Mouse (Mus musculus) ES-E14 (cell line): ENCODE results near the gene Ddr1. TPM values are rescaled to one million over a fixed set of nuclear protein-coding genes. Genes with fewer than 3 reads are reported as not detected.

ENCODE experiments used
- DNase-seq: peaks from one replicate; pipeline ENCODE4 v3.0.0-alpha.2; 2013; ENCODE audit warnings: low read depth, low spot score
- H3K27ac ChIP-seq: 2 replicates; pipeline ENCODE4 v1.5.1; 2012; ENCODE audit warnings: low read depth, mild to moderate bottlenecking, low read length, moderate library complexity, mixed read lengths; ENCODE audit not compliant: poor library complexity, insufficient read depth, severe bottlenecking
- H3K36me3 ChIP-seq: 2 replicates; pipeline ENCODE4 v1.6.1; 2012; ENCODE audit warnings: mild to moderate bottlenecking, low read length, moderate library complexity, mixed read lengths; ENCODE audit not compliant: control insufficient read depth, poor library complexity, insufficient read depth, severe bottlenecking
- H3K4me1 ChIP-seq, 2 experiments: fragments of 150-350 bp in 1 of 2; sonication (generic) in 1 of 2; 2 replicates each; pipeline ENCODE4 v1.6.1; 2012; ENCODE audit warnings: low read length in 2 of 2, mild to moderate bottlenecking in 1 of 2, mixed read lengths in 1 of 2; ENCODE audit not compliant: control insufficient read depth in 2 of 2, insufficient read depth in 2 of 2, poor library complexity in 1 of 2
- H3K4me3 ChIP-seq, 2 experiments: fragments of 150-350 bp in 1 of 2; sonication (generic) in 1 of 2; 2 replicates each; pipeline ENCODE4 v1.5.1; 2012; ENCODE audit warnings: low read length in 2 of 2, low read depth in 1 of 2, mild to moderate bottlenecking in 1 of 2, mixed read lengths in 1 of 2; ENCODE audit not compliant: insufficient read depth in 1 of 2, poor library complexity in 1 of 2, severe bottlenecking in 1 of 2
- H3K9ac ChIP-seq: 2 replicates; pipeline ENCODE4 v1.6.1; 2012; ENCODE audit warnings: low read depth, mild to moderate bottlenecking, low read length, mixed read lengths; ENCODE audit not compliant: poor library complexity, insufficient read depth, severe bottlenecking
- H3K9me3 ChIP-seq: fragments of 150-350 bp; sonication (generic); 2 replicates; pipeline ENCODE4 v1.6.1; 2012; ENCODE audit warnings: low read depth, mild to moderate bottlenecking, low read length; ENCODE audit not compliant: control insufficient read depth, insufficient read depth
- CHD2 ChIP-seq: IDR thresholded peaks from 2 replicates; pipeline ENCODE4 v1.6.1; 2014; ENCODE audit warnings: mild to moderate bottlenecking, low read depth, low read length, inconsistent platforms
- HCFC1 ChIP-seq: IDR thresholded peaks from 2 replicates; pipeline ENCODE4 v1.6.1; 2012; ENCODE audit warnings: low read length, inconsistent platforms, borderline replicate concordance; ENCODE audit not compliant: insufficient read depth
- MAFK ChIP-seq: IDR thresholded peaks from 2 replicates; pipeline ENCODE4 v1.6.1; 2014; ENCODE audit warnings: mild to moderate bottlenecking, low read depth, low read length, inconsistent platforms; ENCODE audit not compliant: insufficient read depth
- ZC3H11A ChIP-seq: IDR thresholded peaks from 2 replicates; pipeline ENCODE4 v1.6.1; 2012; ENCODE audit warnings: low read depth, mild to moderate bottlenecking, inconsistent platforms, low read length, borderline replicate concordance
- ZNF384 ChIP-seq: IDR thresholded peaks from 2 replicates; pipeline ENCODE4 v1.6.1; 2012; ENCODE audit warnings: low read depth, low read length, inconsistent platforms
- in situ Hi-C, 2 experiments: fragments of 600-800 bp; cut with MboI; formaldehyde crosslinking; loops; one replicate each; pipeline ENCODE4 v1.15.1; 2025; ENCODE audit warnings: low sequenced_read_pairs in 2 of 2, inconsistent platforms in 1 of 2; ENCODE audit not compliant: unreplicated experiment in 2 of 2
- total RNA-seq: library from RNA; depleted of rRNA; stranded (reverse); fragments of 300-350 nt; gene quantifications from 2 replicates; pipeline ENCODE4 v1.2.3, GENCODE M21; 2012

The Ddr1 gene
- total RNA-seq, 1 experiment, result 46.0 TPM

DNA sequence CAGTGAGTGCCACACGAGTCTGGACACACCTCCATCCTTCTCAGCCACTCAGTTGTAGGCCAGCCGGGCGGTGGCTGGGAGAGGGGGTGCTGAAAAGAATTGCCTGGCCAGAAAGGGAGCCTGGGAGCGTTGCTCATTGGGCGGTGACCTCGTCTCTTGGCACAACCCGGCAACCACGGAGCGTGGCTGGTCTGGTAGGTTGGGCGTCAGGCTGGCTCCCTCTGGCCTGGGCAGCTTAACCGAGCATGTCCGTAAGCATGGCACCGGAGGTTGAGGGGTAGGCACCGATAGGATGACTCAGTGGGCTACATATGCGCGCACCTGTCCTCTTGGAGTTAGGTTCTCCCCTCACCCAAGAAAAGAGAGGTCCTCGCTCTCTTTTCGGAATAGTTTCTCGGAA is 4.5 kb downstream of the Ddr1 start:
- no peak overlapping the region for H3K27ac ChIP-seq
- H3K36me3 ChIP-seq, result no peaks in the 10 kb centered on the region
- peak overlapping the region; percentile 67 to 81 for H3K4me3 ChIP-seq
- peak overlapping the region; percentile 72 for H3K9ac ChIP-seq
- H3K4me1 ChIP-seq, result peaks cover 5 to 25% of the 10 kb centered on the region in 2 experiments; a peak in 3 of 4 replicates
- in situ Hi-C loops, result no loop called here
- H3K9me3 ChIP-seq, result no peaks in the 10 kb centered on the region
- no peak for DNase-seq
- TF ChIP-seq HCFC1 (no peak), ZC3H11A (no peak), MAFK (no peak), CHD2 (no peak), ZNF384 (no peak)

GRCm38 (mm10) chr17:35698501-35698883 is 5.9 kb downstream of the Ddr1 start:
- Histone ChIP-seq H3K9ac (no peak overlapping the region), H3K4me3 (peak overlapping the region in 1 of 2 experiments; percentile 38; a peak in 2 of 4 replicates), H3K9me3 (no peaks in the 10 kb centered on the region), H3K4me1 (peaks cover 5 to 22% of the 10 kb centered on the region in 2 experiments; a peak in 3 of 4 replicates), H3K36me3 (no peaks in the 10 kb centered on the region), H3K27ac (peak overlapping the region; percentile 95)
- TF ChIP-seq ZNF384 (no peak), CHD2 (no peak), MAFK (no peak), ZC3H11A (no peak), HCFC1 (no peak)
- no peak for DNase-seq
- in situ Hi-C loops, result no loop called here

DNA sequence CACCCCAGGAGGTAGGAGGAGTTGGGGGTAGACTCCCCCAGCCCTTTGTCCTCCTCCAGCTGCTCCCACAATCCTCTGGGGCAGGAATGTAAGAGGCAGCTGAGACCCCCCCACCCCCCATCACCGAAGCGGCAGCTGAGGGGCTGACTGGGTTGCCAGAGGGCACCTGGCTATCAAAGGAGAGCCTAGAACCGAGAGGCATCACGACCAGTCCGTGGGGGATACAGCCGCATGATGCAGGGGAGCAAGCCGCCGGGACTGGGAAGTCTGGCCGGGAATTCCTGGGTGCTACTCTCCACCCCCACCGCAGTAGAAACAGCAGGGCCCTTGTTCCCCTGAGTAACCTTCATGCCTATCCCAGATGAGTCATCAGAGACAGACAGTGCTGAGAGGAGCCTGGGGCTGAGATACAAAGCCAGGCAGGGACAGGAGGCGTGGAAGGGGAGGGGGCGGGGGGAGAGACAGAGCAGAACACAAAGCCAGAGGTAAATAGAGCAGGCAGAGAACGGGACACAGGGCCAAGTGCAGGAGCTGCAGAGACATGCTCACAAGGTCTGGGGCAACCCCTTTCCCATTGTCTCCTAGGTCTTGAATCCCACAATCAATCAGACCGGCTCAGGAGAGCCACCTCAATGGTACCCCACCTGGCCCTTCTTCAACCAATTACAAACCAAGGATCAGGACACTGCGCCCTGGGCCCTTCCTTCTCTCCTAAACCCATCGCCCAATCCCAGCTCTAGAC is 6.5 kb downstream of the Ddr1 start:
- peak overlapping the region; percentile 73 for H3K9ac ChIP-seq
- H3K4me1 ChIP-seq, result peaks cover 5 to 20% of the 10 kb centered on the region in 2 experiments; a peak in 3 of 4 replicates
- in situ Hi-C loops, result no loop called here
- H3K27ac ChIP-seq, result peak overlapping the region; percentile 95
- peak; percentile 58 for DNase-seq
- no peak for TF ChIP-seq MAFK
- TF ChIP-seq HCFC1, result no peak
- TF ChIP-seq CHD2, result no peak
- no peak for TF ChIP-seq ZC3H11A
- no peak for TF ChIP-seq ZNF384
- H3K4me3 ChIP-seq, result peak overlapping the region; percentile 38 to 57
- H3K36me3 ChIP-seq, result no peaks in the 10 kb centered on the region; the same call in 1 of the 2 replicates
- H3K9me3 ChIP-seq, result no peaks in the 10 kb centered on the region

- in situ Hi-C loops, result no loop called here
- no peaks in the 10 kb centered on the region; the same call in 1 of the 2 replicates for H3K36me3 ChIP-seq
Observed at GRCm38 (mm10) chr17:35697429-35697758, 7.0 kb downstream of the Ddr1 start.

More at GRCm38 (mm10) chr17:35697429-35697758, 7.0 kb downstream of the Ddr1 start:
- no peak for DNase-seq
- Histone ChIP-seq H3K27ac (peak overlapping the region; percentile 95), H3K4me3 (peak overlapping the region; percentile 38 to 57; a peak in 3 of 4 replicates), H3K9ac (peak overlapping the region; percentile 73; the same call in 1 of the 2 replicates), H3K9me3 (no peaks in the 10 kb centered on the region), H3K4me1 (peaks cover 5 to 18% of the 10 kb centered on the region in 2 experiments; a peak in 3 of 4 replicates)
- no peak for TF ChIP-seq ZC3H11A
- no peak for TF ChIP-seq ZNF384
- TF ChIP-seq MAFK, result no peak
- no peak for TF ChIP-seq HCFC1
- TF ChIP-seq CHD2, result no peak
